In the genomic region with DNA sequence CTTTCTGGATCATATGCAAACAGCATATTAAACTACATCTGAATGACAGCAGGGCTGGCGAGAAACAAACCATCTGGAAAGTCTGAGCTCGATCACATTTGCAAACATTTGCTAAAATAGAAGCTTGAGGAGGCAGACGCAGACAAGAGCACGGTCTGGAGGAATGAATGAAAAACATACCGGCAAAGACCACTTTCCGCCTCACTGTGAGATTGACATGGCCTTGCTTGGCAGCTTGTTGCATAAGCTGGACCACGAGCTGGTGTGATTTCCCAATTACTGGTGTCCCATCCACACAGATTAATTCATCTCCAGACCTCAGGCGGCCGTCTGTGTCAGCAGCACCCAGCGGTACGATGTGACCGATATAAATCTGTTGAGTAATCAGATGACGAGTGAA, we compare ENCODE assay signal across 10 mouse cellular contexts.
DNase-seq lines count a peak whose midpoint lies in the region; TF ChIP-seq lines count a peak whose summit lies in the region.
"Had no signal": no experiment of that assay in that cellular context is flagged by ENCODE, and none has a peak within 500 bp of the region (broad histone marks: within the 10 kb centered on the region; RNA-seq: fewer than 3 reads in every experiment).

No protein-coding gene starts in this region.

- TF ChIP-seq POLR2A in brain, embryonic 14.5 days (IDR thresholded peaks at IDR 0.05; ENCODE audit: borderline replicate concordance, extremely low read depth, insufficient read depth, insufficient read length, poor library complexity, severe bottlenecking): no peak

- peak; percentile 25 for DNase-seq in adrenal gland, adult 8-10 months
- DNase-seq in adrenal gland, postnatal 4 days (ENCODE audit: low spot score in 2 of 2): no peak
- peak; percentile 20 to 51 for DNase-seq in left cerebral cortex, adult 18-20 months (ENCODE audit: low spot score in 2 of 2)
- DNase-seq in left cerebral cortex, adult 11 months (ENCODE audit: low spot score): no peak
- peak; percentile 49 for DNase-seq in brain, embryonic 14.5 days (ENCODE audit: low read depth)
- DNase-seq in left cerebral cortex, postnatal 25 days (ENCODE audit: low spot score in 2 of 2): peak; percentile 39 to 79
- no peak for DNase-seq in kidney, adult 9 months
- no peak for DNase-seq in cerebellum, adult 9-11 months
- DNase-seq: heart, postnatal 4 days; thymus, postnatal 25 days had no signal

- intact Hi-C loops in left cerebral cortex, postnatal 25 days (cut with DNase I): loop anchor here (2.0 kb wide), 1 partner anchor 39 kb away; no protein-coding TSS in a partner anchor

- no peak for TF ChIP-seq CTCF in brain, embryonic 14.5 days (IDR thresholded peaks at IDR 0.05; ENCODE audit: borderline replicate concordance, extremely low read depth, insufficient read depth, insufficient read length)

Comparison
In these comparisons a context has a peak if more than half of its experiments do, and no peak if none do; other contexts are left out.
1. DNase-seq: peak in adrenal gland, adult 8-10 months (single experiment), left cerebral cortex, adult 18-20 months (2 of 2), brain, embryonic 14.5 days (single experiment) and left cerebral cortex, postnatal 25 days (2 of 2); none in adrenal gland, postnatal 4 days (0 of 2), left cerebral cortex, adult 11 months (single experiment), kidney, adult 9 months (single experiment) and cerebellum, adult 9-11 months (single experiment).